Mouse (Mus musculus) mouse embryonic stem cell (cell line): ENCODE results near the gene Pla2g15.

Experiments
- in situ Hi-C, 2 experiments: fragments of 300-500 bp; cut with MboI; formaldehyde crosslinking; loops; 1 replicate in 1 of 2; 3 replicates in 1 of 2; pipeline ENCODE4 v1.14.3; 2019 to 2020; ENCODE audit warnings: low sequenced_read_pairs in 2 of 2, low pct_unique_long_range_greater_than_20kb in 1 of 2, mixed read lengths in 1 of 2; ENCODE audit not compliant: unreplicated experiment in 1 of 2

Pla2g15 gene

GRCm38 (mm10) chr8:106133526-106133925, 16.7 kb upstream of the Pla2g15 start:
- in situ Hi-C loops = no loop called here

DNA sequence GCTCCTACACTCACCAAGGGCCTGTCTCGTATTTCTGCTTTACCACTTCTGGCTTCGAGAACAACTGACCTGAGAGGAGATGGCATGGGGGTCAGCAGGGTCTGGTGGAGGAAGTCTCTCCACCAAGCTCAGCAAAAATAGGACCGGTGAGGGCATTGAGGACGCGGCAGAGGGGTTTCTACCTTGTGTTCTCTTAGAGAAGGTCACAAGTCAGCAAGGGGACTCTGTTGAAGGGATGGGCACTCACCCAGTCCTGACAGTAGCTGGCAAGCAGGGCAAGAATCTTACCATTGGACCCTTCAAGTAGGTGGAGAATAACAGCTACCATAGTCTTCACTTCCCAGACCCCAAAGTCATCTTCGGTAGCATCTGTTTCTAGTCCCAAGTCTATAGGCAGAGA, 16.3 kb upstream of the Pla2g15 start:
- in situ Hi-C loops = no loop called here

- in situ Hi-C loops = no loop called here
Measured at GRCm38 (mm10) chr8:106134751-106135571, 15.2 kb upstream of the Pla2g15 start.

GRCm38 (mm10) chr8:106135672-106136071, 14.5 kb upstream of the Pla2g15 start:
- in situ Hi-C loops = no loop called here

DNA sequence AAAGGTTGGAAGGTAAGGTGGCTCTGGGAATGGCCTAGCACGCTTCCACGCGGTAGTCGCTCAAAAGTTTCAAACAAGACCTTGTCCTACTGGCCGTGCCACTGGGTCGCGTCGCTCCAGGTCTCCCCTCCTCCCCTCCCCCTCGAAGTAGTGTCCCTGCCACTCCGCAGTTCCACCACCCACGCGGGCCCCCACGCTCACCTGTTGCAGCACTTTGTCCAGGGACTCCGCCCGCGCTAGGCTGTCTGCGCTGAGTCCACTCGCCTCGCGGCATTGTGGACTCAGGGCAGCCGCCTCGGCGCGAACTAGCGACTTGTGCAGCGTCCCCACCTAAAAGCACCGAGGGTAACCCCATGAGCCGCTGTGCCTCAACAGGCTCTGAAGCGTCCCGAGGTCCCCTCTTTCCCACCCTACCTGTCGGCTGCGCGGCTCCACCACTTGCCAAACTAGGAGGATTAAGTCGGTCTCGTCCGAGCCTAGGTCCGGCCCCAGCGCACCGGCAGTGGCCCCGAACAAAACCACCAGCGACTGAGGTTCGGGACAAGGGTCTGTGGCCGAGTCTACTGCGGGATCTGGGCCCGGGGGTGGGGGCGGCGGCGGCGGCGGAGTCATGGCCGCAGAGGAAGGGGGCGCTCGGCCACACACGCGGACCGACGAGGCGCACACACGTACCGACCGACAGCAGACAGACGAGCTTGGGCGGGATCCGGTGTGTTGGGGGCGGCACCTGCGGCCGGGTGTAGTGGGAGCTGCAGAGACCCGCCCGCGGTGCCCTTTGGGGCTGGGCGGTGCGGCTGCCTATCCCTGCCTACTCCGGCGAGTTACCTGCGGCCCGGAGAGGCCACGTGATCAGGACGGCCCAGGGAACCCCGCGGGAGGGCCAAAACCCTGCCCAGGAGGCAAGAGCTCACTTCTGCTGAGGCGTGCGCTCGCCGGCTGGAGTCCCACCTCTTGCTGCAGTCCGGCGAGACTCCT, 13.8 kb upstream of the Pla2g15 start, which contains the start of gene Esrp2:
Gene Esrp2 (minus strand): TSS at position 819 of the 975 bp plus-strand sequence.
- in situ Hi-C loops = no loop called here

GRCm38 (mm10) chr8:106137218-106137905, 12.8 kb upstream of the Pla2g15 start:
- in situ Hi-C loops = no loop called here

- in situ Hi-C loops = no loop called here
Measured at GRCm38 (mm10) chr8:106137906-106138477, 12.2 kb upstream of the Pla2g15 start.

- in situ Hi-C loops = no loop called here
Measured at GRCm38 (mm10) chr8:106138616-106139015, 11.6 kb upstream of the Pla2g15 start.

GRCm38 (mm10) chr8:106140191-106140590, 10.0 kb upstream of the Pla2g15 start:
- in situ Hi-C loops = no loop called here

DNA sequence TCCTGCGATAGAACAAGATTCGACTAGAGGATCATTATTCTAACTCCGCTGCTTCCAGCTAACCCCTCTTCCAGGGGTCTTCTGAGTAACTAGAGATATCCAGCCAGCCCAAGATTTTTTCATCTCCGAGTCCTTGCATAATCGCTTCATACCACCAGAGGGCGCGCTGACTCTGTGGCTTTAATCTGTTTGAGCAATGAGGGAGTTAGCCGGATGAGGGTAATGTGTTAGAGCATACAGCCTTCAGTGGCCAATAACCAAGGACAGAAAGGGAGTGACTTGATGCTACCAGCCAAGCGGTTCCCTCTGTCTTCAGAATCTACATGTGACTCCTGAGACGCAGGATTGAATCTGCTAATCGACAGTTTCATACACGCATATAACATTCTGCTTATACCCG, 9.4 kb upstream of the Pla2g15 start:
- in situ Hi-C loops = no loop called here

- in situ Hi-C loops = no loop called here
Measured at GRCm38 (mm10) chr8:106145331-106145730, 4.9 kb upstream of the Pla2g15 start.

DNA sequence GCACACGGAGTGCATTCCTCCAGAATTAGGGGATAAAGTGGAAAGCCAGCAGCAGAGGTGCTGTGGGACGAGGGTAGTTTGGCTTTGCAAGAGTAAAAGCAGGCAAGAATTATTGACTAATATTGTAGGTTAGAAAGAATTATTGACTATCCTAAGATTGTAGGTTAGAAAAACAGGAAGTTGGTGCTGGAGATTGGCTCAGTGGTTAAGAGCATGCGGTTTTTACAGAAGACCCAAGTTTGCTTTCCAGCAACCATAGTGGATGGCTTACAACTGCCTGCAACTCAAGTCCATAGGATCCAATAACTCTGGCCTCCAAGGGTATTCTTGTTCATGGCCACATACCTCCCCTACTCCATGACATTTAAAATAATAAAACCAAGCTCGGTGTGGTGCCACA, 4.2 kb upstream of the Pla2g15 start:
- in situ Hi-C loops = no loop called here

GRCm38 (mm10) chr8:106147868-106148565, 2.2 kb upstream of the Pla2g15 start:
- in situ Hi-C loops = no loop called here

- in situ Hi-C loops = no loop called here
Measured at GRCm38 (mm10) chr8:106149025-106149424, 1.2 kb upstream of the Pla2g15 start.

GRCm38 (mm10) chr8:106150653-106151000, 428 bp downstream of the Pla2g15 start:
- in situ Hi-C loops = no loop called here

DNA sequence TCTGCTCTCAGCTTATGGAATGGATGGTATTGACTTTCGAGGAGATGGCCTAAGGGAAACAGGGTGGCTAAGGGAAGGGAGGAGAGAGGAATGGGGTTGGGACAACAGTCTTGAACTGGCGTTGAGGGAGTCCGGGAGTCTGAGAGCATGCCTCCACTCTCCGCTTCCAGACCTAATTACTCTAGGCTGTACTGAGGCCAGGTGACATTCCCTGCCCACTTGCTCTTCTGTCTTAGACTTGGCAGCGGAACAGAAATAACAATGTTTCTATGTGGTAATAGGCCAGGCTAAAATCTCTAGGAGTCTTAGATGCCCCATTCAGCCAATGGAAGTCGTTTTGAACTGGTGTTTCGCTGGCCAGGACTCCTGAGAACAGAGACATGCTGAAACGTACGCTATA, 842 bp downstream of the Pla2g15 start:
- in situ Hi-C loops = no loop called here

- in situ Hi-C loops = no loop called here
Measured at GRCm38 (mm10) chr8:106152876-106153275, 2.7 kb downstream of the Pla2g15 start.

DNA sequence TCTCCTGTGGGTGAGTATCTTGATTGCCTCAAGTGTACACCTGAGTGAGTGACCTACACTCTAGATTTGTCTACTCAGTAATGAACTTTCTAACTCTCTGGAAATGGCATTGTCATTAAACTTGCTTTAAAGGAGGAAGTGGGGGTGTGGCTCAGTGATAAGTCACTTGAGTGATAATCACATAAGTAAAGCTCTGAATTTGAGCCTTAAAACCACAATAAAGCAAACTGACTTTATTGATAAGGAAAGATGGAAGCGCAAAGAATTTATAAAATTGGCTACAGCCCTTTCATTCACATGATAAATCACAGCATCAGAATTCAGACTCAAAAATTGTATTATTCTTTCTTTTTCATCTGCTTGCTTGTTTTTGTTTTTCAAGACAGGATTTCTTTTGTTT, 7.2 kb downstream of the Pla2g15 start:
- in situ Hi-C loops = no loop called here
